Mouse (Mus musculus): ENCODE results near the gene Cxcl5.

The Cxcl5 gene

GRCm38 (mm10) chr5:90759077-90760065 is at the start of gene Cxcl5:
Gene Cxcl5, plus strand, starts transcription at chr5:90759360.
- DNase-seq (ENCODE audit: low spot score): peak; percentile 53

- no peak for DNase-seq (ENCODE audit: low spot score)
Measured at GRCm38 (mm10) chr5:90711409-90711808, 47.8 kb upstream of the Cxcl5 start.

- no peak for DNase-seq (ENCODE audit: low spot score)
Measured at GRCm38 (mm10) chr5:90717937-90718336, 41.2 kb upstream of the Cxcl5 start.

GRCm38 (mm10) chr5:90722656-90723055 is 36.5 kb upstream of the Cxcl5 start:
- no peak for DNase-seq (ENCODE audit: low spot score)

GRCm38 (mm10) chr5:90728254-90728653 is 30.9 kb upstream of the Cxcl5 start:
- no peak for DNase-seq (ENCODE audit: low spot score)

- DNase-seq (ENCODE audit: low spot score): no peak
Measured at GRCm38 (mm10) chr5:90731480-90731879, 27.7 kb upstream of the Cxcl5 start.

- no peak for DNase-seq (ENCODE audit: low spot score)
Measured at GRCm38 (mm10) chr5:90742029-90742428, 17.1 kb upstream of the Cxcl5 start.

GRCm38 (mm10) chr5:90753934-90754333 is 5.2 kb upstream of the Cxcl5 start:
- DNase-seq (ENCODE audit: low spot score): no peak

GRCm38 (mm10) chr5:90758020-90758605 is 1.0 kb upstream of the Cxcl5 start:
- no peak for DNase-seq (ENCODE audit: low spot score)

- no peak for DNase-seq (ENCODE audit: low spot score)
Measured at GRCm38 (mm10) chr5:90760303-90760702, 1.1 kb downstream of the Cxcl5 start.

- no peak for DNase-seq (ENCODE audit: low spot score)
Measured at GRCm38 (mm10) chr5:90760844-90761243, 1.7 kb downstream of the Cxcl5 start.

GRCm38 (mm10) chr5:90761834-90762233 is 2.7 kb downstream of the Cxcl5 start:
- DNase-seq (ENCODE audit: low spot score): no peak

- DNase-seq (ENCODE audit: low spot score): no peak
Measured at GRCm38 (mm10) chr5:90763912-90764665, 4.9 kb downstream of the Cxcl5 start.

GRCm38 (mm10) chr5:90765821-90766606 is 6.9 kb downstream of the Cxcl5 start:
- no peak for DNase-seq (ENCODE audit: low spot score)

- no peak for DNase-seq (ENCODE audit: low spot score)
Measured at GRCm38 (mm10) chr5:90768218-90768617, 9.1 kb downstream of the Cxcl5 start, which contains the start of gene Ppbp. Gene Ppbp, plus strand, starts transcription at chr5:90768518.

- DNase-seq (ENCODE audit: low spot score): no peak
Measured at GRCm38 (mm10) chr5:90771369-90771768, 12.2 kb downstream of the Cxcl5 start.

GRCm38 (mm10) chr5:90771880-90772653 is 12.9 kb downstream of the Cxcl5 start, which contains the start of gene Pf4:
Gene Pf4, plus strand, starts transcription at chr5:90772435.
- DNase-seq (ENCODE audit: low spot score): no peak

GRCm38 (mm10) chr5:90775562-90775961 is 16.4 kb downstream of the Cxcl5 start:
- no peak for DNase-seq (ENCODE audit: low spot score)

- DNase-seq (ENCODE audit: low spot score): no peak
Measured at GRCm38 (mm10) chr5:90777621-90778020, 18.5 kb downstream of the Cxcl5 start.

GRCm38 (mm10) chr5:90778856-90779255 is 19.7 kb downstream of the Cxcl5 start:
- no peak for DNase-seq (ENCODE audit: low spot score)

- no peak for DNase-seq (ENCODE audit: low spot score)
Measured at GRCm38 (mm10) chr5:90783697-90784096, 24.5 kb downstream of the Cxcl5 start.

All from embryo, embryonic 10.5 days (tissue).